Mouse (Mus musculus) intestine, embryonic 14.5 days (tissue): ENCODE measurements around the gene Cc2d2b. TPM values are rescaled to one million over a fixed set of nuclear protein-coding genes. Genes with fewer than 3 reads are reported as not detected.
A peak's percentile ranks its signal among the peaks of the same experiment; 100 is the strongest.

Source experiments
- ATAC-seq: fragments of 200-750 bp; cut with Nextera tagmentation; replicated peaks from 2 replicates; pipeline ENCODE4 v1.8.0; 2017; ENCODE audit warnings: low read depth, moderate number of reproducible peaks, moderate TSS enrichment, moderate library complexity; ENCODE audit not compliant: low FRiP score, low TSS enrichment
- DNase-seq: peaks from one replicate; pipeline ENCODE4 v3.0.0-alpha.2; 2018; ENCODE audit warnings: low spot score
- H3K27ac ChIP-seq: fragments of 300-500 bp; sonication (generic); 2 replicates; pipeline ENCODE4 v1.5.1; 2014; ENCODE audit warnings: low read depth, mild to moderate bottlenecking, control low read depth
- H3K27me3 ChIP-seq: fragments of 300-500 bp; sonication (generic); replicated peaks from 2 replicates; pipeline ENCODE4 v1.6.1; 2014; ENCODE audit warnings: low read length, control low read depth; ENCODE audit not compliant: control insufficient read depth, insufficient read depth
- H3K36me3 ChIP-seq: fragments of 300-500 bp; sonication (generic); 2 replicates; pipeline ENCODE4 v1.6.1; 2014; ENCODE audit warnings: low read length, control low read depth; ENCODE audit not compliant: control insufficient read depth, insufficient read depth
- H3K4me1 ChIP-seq: fragments of 300-500 bp; sonication (generic); replicated peaks from 2 replicates; pipeline ENCODE4 v1.6.1; 2014; ENCODE audit warnings: low read length, control low read depth, mixed read lengths; ENCODE audit not compliant: control insufficient read depth, insufficient read depth
- H3K4me2 ChIP-seq: fragments of 300-500 bp; sonication (generic); 2 replicates; pipeline ENCODE4 v1.6.1; 2014; ENCODE audit warnings: low read length
- H3K4me3 ChIP-seq: fragments of 300-500 bp; sonication (generic); 2 replicates; pipeline ENCODE4 v1.5.1; 2014; ENCODE audit warnings: low read depth, low read length, control low read depth, mixed read lengths
- H3K9ac ChIP-seq: fragments of 300-500 bp; sonication (generic); 2 replicates; pipeline ENCODE4 v1.6.1; 2014; ENCODE audit warnings: mild to moderate bottlenecking, low read length
- H3K9me3 ChIP-seq: fragments of 300-500 bp; sonication (generic); 2 replicates; pipeline ENCODE4 v1.6.1; 2016; ENCODE audit warnings: low read length, control low read depth; ENCODE audit not compliant: control insufficient read depth
- WGBS: fragments of 180-500 bp; shearing (Covaris S2); extraction: QIAGEN DNeasy Blood & Tissue Kit; methylation state at CpG from one replicate; pipeline ENCODE4 v1.1.7; 2014; 5-methylcytosine and 5-hydroxymethylcytosine counted together
- polyA plus RNA-seq: library from polyadenylated mRNA; unstranded; fragments of >200 nt; fragmentation: Nextera tagmentation; extraction: Ambion mirVana; gene quantifications from 2 replicates; pipeline ENCODE4 v1.2.1, GENCODE M21; 2014

Cc2d2b gene
- polyA plus RNA-seq, 1 experiment from 2014 or later: 0.15 TPM

DNA sequence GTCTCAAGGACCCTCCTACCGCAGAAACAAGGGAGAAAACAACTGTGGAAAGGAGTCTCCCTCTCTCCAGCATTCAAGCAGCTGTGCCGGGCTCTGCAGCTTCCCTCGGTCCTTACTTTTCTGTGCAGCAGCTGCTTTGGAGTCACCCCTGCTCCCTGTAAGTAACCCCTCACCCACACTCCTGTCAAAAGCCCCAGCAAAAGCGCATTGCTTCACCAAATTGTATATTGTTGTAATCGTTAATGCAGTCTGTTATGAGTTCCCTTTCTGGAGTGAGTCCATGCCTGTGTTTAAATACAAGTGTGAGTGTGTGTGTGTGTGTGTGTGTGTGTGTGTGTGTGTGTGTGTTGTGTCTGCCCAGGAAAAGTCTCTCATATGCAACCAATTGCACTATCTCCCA is 119.7 kb downstream of the Cc2d2b start:
- Histone ChIP-seq H3K9me3 (no peaks in the 10 kb centered on the region), H3K27ac (no peak overlapping the region), H3K36me3 (no peaks in the 10 kb centered on the region), H3K4me1 (no peaks in the 10 kb centered on the region), H3K4me2 (no peak overlapping the region), H3K27me3 (no peaks in the 10 kb centered on the region; the same call in 1 of the 2 replicates), H3K9ac (no peak overlapping the region), H3K4me3 (no peak overlapping the region)
- WGBS: 21% methylated on average over 5 of the region's 5 CpGs
- no peak for DNase-seq
- ATAC-seq: no peak

DNA sequence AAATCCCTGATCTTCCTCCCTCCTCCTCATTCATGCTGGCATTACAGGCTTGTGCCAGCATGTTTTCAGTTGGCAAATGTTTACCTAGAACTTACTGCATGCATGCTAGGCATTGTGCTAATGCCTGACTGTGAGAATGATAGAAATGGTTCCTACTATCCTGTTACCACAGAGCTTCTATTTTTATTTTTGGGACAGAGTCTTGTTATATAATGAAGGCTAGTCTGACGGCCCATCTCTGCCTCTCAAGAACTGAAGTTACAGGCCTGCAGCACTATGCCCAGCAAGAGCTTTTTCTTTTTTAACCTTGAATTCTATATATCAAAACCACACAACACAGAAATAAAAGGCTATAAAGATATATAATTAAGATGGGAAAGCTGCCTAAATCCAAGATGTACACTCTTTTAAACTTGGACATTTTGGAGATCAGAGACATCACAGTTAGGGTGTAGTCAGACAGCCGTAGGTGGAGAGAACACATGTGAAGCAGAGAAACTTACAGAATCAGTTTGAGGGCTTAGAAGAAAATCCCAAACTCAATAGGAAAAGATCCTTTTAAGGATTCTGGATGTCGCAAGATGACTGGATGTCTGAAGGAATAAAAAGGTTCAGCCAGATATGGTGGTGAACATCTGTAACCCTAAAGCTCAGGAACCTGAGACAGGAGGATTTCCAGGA is 121.0 kb downstream of the Cc2d2b start:
- no peak for DNase-seq
- 92% methylated on average over 3 of the region's 3 CpGs for WGBS
- peaks cover 5% of the 10 kb centered on the region for H3K27me3 ChIP-seq
- H3K9me3 ChIP-seq: 0 out of 2 replicates have a peak, but pooled peaks cover 5% of the 10 kb centered on the region
- H3K4me2 ChIP-seq: no peak overlapping the region
- H3K9ac ChIP-seq: no peak overlapping the region
- no peak overlapping the region for H3K4me3 ChIP-seq
- H3K36me3 ChIP-seq: no peaks in the 10 kb centered on the region
- no peaks in the 10 kb centered on the region for H3K4me1 ChIP-seq
- ATAC-seq: no peak
- H3K27ac ChIP-seq: no peak overlapping the region

DNA sequence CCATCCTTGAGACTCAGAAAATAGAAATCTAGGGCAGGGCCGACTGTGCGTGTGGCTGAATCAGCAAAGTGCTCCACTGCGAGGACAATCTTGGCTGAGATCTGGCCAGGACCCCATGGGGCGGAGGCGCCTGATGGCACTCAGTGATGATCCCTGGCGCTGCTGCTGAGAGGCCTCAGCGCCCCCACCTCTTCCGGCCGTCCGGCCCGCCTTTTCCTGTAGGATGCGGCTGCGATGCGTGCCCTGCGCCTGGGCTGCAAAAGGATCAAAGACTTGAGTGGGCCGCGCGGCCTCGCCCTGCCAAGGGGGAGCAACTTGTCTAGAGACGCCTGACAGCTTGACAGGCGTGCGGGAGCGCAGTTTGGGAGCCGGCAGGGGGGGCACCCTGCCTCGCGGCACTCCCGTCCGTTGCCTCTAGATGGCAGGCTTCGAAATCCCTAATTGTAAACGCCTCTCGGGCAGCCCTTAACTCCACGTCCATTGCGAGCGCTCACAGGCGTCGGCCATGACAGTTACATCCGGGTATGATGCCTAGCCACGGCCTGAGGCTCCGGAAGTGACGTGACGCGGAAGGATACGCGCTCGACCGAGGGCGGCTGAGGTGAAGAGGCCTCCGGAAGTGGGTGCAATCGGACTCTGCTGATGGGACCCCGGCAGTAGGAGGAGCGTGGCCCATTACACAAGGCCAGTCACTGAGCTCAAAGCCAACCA is 124.6 kb downstream of the Cc2d2b start:
- ATAC-seq (peak; percentile 97), DNase-seq (peak; percentile 98)
- Histone ChIP-seq H3K4me3 (peak overlapping the region; percentile 41), H3K4me1 (no peaks in the 10 kb centered on the region), H3K4me2 (peak overlapping the region; percentile 54), H3K9me3 (0 out of 2 replicates have a peak, but pooled peaks cover 5% of the 10 kb centered on the region), H3K36me3 (no peaks in the 10 kb centered on the region), H3K27me3 (peaks cover 39% of the 10 kb centered on the region), H3K9ac (peak overlapping the region; percentile 32), H3K27ac (peak overlapping the region; percentile 74)
- whole genome bisulfite sequencing: 3% methylated on average over 51 of the region's 51 CpGs

Other genes with a start within 250 kb of the Cc2d2b start
- 88.3 and 88.9 TPM in 2 replicates for gene Sorbs1, start 235.0 kb upstream of the Cc2d2b start, polyA plus RNA-seq
- gene Aldh18a1, start 160.3 kb upstream of the Cc2d2b start, polyA plus RNA-seq: 119 and 127 TPM in 2 replicates
- 11.8 and 12.7 TPM in 2 replicates for gene Tctn3, start 136.5 kb upstream of the Cc2d2b start, polyA plus RNA-seq
- gene Entpd1, start 136.4 kb upstream of the Cc2d2b start, polyA plus RNA-seq: 10.6 and 11.7 TPM in 2 replicates
- 10.3 and 11.4 TPM in 2 replicates for gene Ccnj, start 82.5 kb downstream of the Cc2d2b start, polyA plus RNA-seq
- gene Zfp518a, start 146.0 kb downstream of the Cc2d2b start, polyA plus RNA-seq: 15.9 and 16.4 TPM in 2 replicates
- 17.8 and 21.5 TPM in 2 replicates for gene Blnk, start 245.8 kb downstream of the Cc2d2b start, polyA plus RNA-seq